Mouse (Mus musculus) gastrocnemius, adult 8-10 months (tissue): Measurements from ENCODE around the gene Tusc2. TPM values are rescaled to one million over a fixed set of nuclear protein-coding genes. Genes with fewer than 3 reads are reported as not detected.
"Not testable (repeated sequence)": the region's sequence is repeated elsewhere in the genome, so short reads cannot be mapped to it uniquely, and the experiment has no call there.

Source experiments
- DNase-seq, 2 experiments: peaks; one replicate each; pipeline ENCODE4 v3.0.0; 2022; ENCODE audit warnings: low spot score in 2 of 2
- total RNA-seq, 4 experiments: library from RNA; stranded (reverse); gene quantifications; 2 replicates each; pipeline ENCODE4 v1.2.4; 2022

Tusc2 gene
- total RNA-seq, 4 experiments from 2014 or later, result 44.6 to 54.5 (median 46.9) TPM

DNA sequence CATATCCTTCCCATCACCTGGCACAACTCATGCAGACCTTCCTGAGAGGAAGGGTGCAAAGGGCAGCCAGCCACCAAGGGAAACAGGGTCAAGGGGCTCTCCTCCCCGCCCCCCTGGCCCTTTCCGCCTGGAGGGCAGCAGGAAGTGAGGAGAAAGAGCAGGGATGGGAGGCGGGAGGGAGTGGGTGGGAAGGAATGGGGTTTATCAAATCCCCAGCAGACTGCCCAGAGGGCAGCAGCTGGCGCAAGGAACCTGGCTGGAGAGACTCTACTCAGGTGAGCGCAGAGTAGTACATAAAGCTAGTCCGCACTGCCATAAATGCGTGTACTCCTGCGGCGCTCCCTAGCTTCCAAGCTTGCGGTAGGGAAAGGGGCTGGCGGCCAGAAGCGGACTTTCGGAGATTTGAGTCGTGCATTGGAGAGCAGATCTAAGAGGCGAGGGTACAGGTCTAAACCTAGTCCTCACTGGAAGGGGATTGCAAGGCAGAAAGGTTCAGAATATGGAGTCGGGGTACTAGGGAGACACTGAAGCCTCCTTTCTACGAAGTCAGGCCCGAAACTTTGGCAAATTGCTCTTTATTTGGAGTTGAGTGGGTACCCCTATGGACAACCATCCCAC, 4.8 kb downstream of the Tusc2 start, which contains the start of gene Hyal2:
Hyal2 (plus strand) TSS at position 244 of the 618 bp plus-strand sequence.
- DNase-seq, result no peak

DNA sequence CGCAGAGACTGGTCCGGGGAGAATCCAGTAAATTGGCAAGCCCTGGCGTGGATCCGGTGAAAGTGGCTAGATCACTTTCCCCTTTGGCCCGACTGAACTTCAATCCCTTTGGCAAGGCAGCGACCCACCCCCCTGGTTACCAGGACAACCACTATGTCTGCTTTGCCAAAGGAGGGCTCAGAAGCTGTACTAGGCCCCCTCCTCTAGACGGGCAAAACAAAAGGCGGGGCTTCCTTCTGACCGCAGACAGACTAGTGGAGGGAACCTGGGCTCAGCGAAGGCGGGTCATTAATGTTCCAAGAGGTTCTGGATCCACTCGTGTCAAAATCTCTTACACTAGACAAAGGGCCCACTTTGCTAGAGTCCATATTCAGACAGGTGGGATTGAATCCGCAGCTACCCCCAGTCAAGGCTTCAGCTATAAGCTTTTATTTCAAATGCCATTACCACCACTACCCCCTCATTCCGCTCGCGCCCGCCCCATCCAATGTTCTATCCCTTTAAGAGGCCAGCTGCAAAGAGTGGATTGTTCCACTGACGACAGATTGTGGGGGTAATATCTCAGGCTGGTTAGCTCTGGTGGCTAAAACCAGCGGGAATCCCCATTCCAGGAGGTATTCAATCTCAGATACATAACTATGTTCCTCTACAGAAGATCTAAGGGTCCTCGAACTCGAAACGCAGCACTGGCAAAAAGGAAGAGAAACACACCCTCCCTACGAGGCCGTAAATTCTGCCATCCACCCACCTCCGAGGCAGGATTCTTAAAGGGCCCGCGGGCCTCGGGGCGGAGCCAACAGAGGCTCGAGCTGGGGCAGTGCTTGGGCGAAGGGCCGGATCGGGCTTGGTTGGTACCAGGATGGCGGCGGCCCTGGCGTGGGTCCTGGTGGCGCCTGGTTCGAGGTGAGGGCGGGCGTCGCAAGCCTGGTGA, 5.5 kb downstream of the Tusc2 start:
- peak; percentile 78 to 86 for DNase-seq

DNA sequence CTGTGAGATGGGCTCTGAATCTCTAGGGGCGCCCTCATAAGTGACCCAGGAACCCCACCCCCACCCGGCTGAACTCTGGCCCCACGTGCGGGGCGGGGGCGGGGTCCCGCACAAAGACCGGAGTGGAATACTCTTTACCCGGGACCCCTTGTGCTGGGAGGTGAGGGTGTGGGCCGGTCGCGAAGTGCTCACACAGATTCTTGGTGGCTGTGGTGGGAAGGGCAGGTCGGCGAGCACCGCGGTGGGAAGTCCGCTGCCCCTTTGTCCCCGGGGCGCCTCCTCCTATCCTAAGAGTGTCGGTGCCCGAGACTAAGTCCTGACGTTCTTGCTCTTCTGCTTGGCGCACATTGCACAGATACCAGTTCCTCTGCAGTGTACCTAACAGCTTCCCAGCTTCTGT, 6.2 kb downstream of the Tusc2 start:
- DNase-seq, result no peak

DNA sequence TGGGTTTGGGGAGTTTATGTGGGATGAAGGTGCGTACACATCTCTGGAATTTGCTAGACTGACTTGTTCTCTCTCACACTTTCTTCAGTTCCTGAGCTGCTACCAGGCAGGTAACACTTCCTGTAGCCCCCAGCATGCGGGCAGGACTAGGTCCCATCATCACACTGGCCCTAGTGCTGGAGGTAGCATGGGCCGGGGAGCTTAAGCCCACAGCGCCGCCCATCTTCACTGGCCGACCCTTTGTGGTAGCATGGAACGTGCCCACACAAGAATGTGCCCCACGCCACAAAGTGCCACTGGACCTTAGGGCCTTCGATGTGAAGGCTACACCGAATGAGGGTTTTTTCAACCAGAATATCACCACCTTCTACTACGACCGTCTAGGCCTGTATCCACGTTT, 7.0 kb downstream of the Tusc2 start:
- no peak for DNase-seq

DNA sequence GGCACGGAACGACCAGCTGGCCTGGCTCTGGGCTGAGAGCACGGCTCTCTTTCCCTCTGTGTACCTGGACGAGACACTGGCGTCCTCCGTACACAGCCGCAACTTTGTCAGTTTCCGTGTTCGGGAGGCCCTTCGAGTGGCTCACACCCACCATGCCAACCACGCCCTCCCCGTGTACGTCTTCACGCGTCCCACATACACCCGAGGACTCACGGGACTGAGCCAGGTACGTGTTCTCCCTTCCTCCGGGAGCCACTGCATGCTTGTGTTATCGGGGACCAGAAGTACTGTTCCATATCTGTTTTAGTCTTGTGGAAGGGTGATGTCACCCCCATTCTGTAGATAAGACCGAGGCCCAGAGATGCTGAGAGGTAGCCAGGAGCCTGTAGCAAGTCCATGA, 7.8 kb downstream of the Tusc2 start:
- DNase-seq, result no peak

GRCm38 (mm10) chr9:107571534-107572326, 8.7 kb downstream of the Tusc2 start:
- DNase-seq, result no peak

GRCm38 (mm10) chr9:107572327-107572662, 9.2 kb downstream of the Tusc2 start:
- DNase-seq, result no peak

- not testable (repeated sequence) for DNase-seq
Measured at GRCm38 (mm10) chr9:107573774-107574173, 10.7 kb downstream of the Tusc2 start.

DNA sequence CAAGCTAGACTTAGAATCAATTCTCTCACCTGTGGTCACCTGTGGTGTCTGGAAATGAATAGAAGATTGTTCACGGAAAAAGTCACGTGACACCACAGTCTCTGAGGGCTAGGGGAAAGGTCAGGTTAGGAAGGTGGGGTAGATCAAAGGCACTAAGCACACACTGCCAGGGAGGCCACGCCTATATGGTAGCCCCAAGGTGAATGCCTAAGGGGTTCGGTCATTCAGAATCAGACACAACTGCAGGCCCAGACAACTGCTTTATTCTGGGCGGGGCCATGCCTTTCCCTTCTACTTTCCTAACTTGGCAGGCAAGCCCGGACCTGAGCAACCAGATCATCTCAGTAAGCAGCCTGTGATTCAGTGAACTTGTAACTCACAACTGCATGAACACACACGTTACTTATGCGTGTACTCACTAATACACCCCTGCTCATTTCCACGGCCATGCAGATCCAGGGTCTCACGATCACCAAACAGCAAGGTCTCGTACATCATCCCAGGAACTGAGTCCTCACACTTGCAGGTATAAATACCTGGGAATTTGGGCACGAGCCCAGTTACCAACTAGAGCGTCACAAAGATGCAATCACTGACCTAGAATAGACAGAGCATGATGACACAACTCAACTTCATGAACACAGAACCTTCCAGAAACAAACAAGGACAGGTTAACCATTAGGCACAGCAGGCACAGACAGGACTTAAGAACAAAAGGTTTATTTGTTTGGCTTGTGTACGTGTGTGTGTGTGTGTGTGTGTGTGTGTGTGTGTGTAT, 12.7 kb downstream of the Tusc2 start:
- DNase-seq, result no peak

GRCm38 (mm10) chr9:107576357-107577107, 13.5 kb downstream of the Tusc2 start, which contains the start of gene Hyal1:
TSS of gene Hyal1 (plus strand) at chr9:107576927.
- peak; percentile 76 to 78 for DNase-seq

DNA sequence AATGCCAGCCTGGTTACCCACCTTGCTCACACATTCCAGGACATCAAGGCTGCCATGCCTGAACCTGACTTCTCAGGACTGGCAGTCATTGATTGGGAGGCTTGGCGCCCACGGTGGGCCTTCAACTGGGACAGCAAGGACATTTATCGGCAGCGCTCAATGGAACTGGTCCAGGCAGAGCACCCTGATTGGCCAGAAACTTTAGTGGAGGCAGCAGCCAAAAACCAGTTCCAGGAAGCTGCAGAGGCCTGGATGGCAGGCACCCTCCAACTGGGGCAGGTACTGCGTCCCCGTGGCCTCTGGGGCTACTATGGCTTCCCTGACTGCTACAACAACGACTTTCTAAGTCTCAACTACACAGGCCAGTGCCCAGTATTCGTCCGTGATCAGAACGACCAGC, 14.8 kb downstream of the Tusc2 start:
- no peak for DNase-seq

- no peak for DNase-seq
Measured at GRCm38 (mm10) chr9:107578587-107578986, 15.5 kb downstream of the Tusc2 start, which contains the start of gene Naa80. TSS of gene Naa80 (plus strand) at chr9:107578887.

DNA sequence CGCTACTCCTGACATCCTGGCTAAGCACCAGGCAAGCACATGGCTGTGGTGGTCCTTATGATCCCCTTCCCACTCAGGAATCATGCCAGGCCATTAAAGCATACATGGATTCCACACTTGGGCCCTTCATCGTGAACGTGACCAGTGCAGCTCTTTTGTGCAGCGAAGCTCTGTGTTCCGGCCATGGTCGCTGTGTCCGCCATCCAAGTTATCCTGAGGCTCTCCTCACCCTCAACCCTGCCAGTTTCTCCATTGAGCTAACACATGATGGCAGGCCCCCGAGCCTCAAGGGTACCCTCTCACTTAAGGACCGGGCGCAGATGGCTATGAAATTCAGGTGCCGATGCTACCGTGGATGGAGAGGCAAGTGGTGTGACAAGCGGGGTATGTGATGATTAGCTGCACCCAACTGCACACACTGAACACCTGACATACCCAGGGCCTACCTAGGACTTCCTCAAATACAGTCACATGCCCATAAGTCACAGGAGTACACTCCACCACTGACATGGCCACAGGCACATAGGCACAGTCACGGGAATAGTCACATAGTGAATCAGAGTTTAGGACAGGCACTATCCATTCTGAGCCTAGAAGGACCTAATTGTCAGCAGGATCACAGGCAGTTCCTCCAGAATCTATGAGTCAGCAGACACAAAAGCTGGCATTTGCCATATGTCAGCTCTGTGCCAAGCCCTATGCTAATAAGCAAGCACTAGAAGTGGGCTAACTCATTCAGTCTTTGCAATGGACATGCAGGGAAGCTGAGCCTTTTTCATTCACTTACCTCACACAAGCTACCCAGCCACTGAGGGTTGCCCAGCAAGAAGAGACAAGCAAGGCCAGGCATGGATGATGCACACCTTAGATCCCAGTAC, 16.2 kb downstream of the Tusc2 start:
- DNase-seq, result no peak

DNA sequence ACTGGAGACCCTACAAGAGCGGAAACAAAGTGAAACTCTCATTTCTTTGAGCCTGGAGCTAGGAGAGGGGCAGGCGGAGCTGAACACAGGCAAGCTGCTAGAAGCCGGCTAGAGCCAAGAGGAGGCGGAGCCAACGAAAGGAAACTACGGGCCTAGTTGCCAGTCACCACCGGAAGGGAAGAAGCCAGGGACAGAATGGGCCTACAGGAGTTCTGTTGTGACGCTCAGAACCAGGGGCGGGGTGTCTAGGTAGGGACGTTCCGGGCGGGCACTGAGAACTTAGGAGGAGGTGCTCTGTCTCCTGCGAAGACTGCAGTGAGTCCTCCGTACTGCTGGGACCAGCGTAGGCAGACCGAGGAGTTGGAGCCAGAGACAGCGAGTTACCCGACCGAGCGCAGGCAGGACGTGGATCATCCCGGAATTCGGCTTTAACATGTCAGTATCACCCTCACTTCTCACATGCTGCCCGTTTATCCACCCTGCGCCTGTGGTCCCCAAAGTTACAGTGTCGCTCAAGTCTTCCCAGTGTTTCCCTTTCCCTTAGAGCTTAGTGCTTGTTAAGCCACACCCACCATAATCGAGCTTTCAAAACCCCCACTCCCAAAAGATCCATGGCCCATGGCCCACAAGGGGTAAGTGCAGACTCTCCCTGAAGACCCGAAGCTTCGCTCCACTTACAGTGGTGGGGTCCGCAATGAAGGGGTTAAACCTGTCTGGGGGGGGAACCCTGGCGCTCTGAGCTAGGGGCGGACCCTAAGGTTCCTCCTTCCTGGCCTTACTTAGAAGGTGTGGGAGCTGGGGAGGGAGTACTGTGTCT, 17.7 kb downstream of the Tusc2 start, which contains the start of gene Hyal3:
Hyal3 (plus strand) TSS at position 318 of the 817 bp plus-strand sequence.
- peak; percentile 82 to 85 for DNase-seq

- DNase-seq, result no peak
Measured at GRCm38 (mm10) chr9:107581584-107581983, 18.5 kb downstream of the Tusc2 start.

- DNase-seq, result no peak
Measured at GRCm38 (mm10) chr9:107582509-107583062, 19.5 kb downstream of the Tusc2 start.

DNA sequence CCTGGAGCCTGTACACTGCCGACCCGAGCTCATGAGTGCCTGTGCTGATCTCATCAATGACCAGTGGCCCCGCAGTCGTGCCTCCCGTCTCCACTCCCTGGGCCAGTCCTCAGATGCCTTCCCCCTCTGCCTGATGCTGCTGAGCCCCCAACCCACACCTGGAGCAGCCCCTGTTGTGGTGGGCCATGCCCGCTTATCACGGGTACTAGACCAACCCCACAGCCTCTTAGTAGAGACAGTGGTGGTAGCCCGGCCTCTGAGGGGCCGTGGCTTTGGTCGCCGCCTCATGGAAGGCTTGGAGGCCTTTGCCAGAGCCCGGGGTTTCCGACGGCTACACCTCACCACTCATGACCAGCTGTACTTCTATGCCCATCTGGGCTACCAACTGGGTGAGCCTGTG, 20.1 kb downstream of the Tusc2 start:
- DNase-seq, result no peak

DNA sequence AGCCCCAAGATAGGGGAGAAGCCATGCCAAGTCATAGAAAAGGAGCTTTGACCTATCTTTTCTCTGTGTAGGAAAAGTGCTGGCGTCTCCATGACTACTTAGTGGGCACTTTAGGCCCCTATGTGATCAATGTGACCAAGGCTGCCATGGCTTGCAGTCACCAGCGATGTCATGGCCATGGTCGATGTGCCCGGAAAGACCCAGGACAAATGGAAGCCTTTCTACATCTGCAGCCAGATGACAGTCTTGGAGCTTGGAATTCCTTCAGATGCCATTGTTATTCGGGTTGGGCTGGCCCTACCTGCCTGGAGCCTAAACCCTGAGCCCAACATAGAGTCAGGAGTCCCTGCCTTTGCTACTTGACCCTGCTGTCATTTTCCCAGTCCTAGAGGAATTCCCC, 23.4 kb downstream of the Tusc2 start:
- DNase-seq, result no peak
